Mouse (Mus musculus) erythroid progenitor cell, adult 5-6 weeks (primary cell): ENCODE data around the gene Uqcc3. TPM values are rescaled to one million over a fixed set of nuclear protein-coding genes. Genes with fewer than 3 reads are reported as not detected.
"Not testable (repeated sequence)": the region's sequence is repeated elsewhere in the genome, so short reads cannot be mapped to it uniquely, and the experiment has no call there.

Experiments used
- ATAC-seq: replicated peaks from 2 replicates; pipeline ENCODE4 v1.8.0; 2016; ENCODE audit warnings: moderate number of reproducible peaks, mild to moderate bottlenecking, moderate TSS enrichment, inconsistent platforms; ENCODE audit not compliant: poor library complexity, low FRiP score, severe bottlenecking
- total RNA-seq, 2 experiments: library from RNA; stranded (forward) in 1 of 2; stranded (reverse) in 1 of 2; fragments of 150-400 nt in 1 of 2; fragments of 186-747, 209-891 nt in 1 of 2; gene quantifications; 2 replicates each; pipeline versions ENCODE4 v1.2.3 to v1.2.4; 2015 to 2017; ENCODE audit warnings: low replicate concordance in 2 of 2

Gene Uqcc3
- total RNA-seq, 2 experiments from 2014 or later = 8.8 TPM; not detected in 1

- ATAC-seq = peak; percentile 55
These were observed 16.6 kb upstream of the Uqcc3 start for GRCm38 (mm10) chr19:8897211-8897864.

GRCm38 (mm10) chr19:8896231-8896630, 15.5 kb upstream of the Uqcc3 start:
- ATAC-seq = not testable (repeated sequence)

- no peak for ATAC-seq
These were observed 14.8 kb upstream of the Uqcc3 start for GRCm38 (mm10) chr19:8895397-8895960.

GRCm38 (mm10) chr19:8892829-8893766, 12.4 kb upstream of the Uqcc3 start, which contains the start of gene Ints5:
Ints5 (plus strand) TSS chr19:8893005.
- peak; percentile 68 for ATAC-seq

- ATAC-seq = peak; percentile 94
These were observed 8.0 kb upstream of the Uqcc3 start, which contains the start of the genes 1810009A15Rik and Gm49416 for GRCm38 (mm10) chr19:8888511-8889385. 1810009A15Rik (plus strand) TSS chr19:8888853. Gm49416 (plus strand) TSS chr19:8888926.

- 0 out of 2 replicates have a peak, but pooled peaks have one; percentile 39 for ATAC-seq
These were observed 7.1 kb upstream of the Uqcc3 start for GRCm38 (mm10) chr19:8887585-8888463.

GRCm38 (mm10) chr19:8886916-8887584, 6.3 kb upstream of the Uqcc3 start:
- no peak for ATAC-seq

GRCm38 (mm10) chr19:8883616-8884015, 2.9 kb upstream of the Uqcc3 start, which contains the start of the genes Lbhd1 and Gm49403:
Lbhd1 (plus strand) TSS chr19:8883732.
Gm49403 (plus strand) TSS chr19:8883930.
- ATAC-seq = no peak

GRCm38 (mm10) chr19:8881034-8881392, 290 bp upstream of the Uqcc3 start:
- ATAC-seq = no peak

- no peak for ATAC-seq
These were observed 5.7 kb downstream of the Uqcc3 start for GRCm38 (mm10) chr19:8875031-8875430.

GRCm38 (mm10) chr19:8872266-8872840, 8.4 kb downstream of the Uqcc3 start:
- no peak for ATAC-seq

- ATAC-seq = peak; percentile 99
These were observed 9.2 kb downstream of the Uqcc3 start, which contains the start of gene Ubxn1 for GRCm38 (mm10) chr19:8871267-8872186. Ubxn1 (plus strand) TSS chr19:8871496.

GRCm38 (mm10) chr19:8870838-8871237, 9.9 kb downstream of the Uqcc3 start:
- ATAC-seq = peak; percentile 28

GRCm38 (mm10) chr19:8870381-8870780, 10.3 kb downstream of the Uqcc3 start:
- ATAC-seq = not testable (repeated sequence)

GRCm38 (mm10) chr19:8864265-8864664, 16.5 kb downstream of the Uqcc3 start:
- ATAC-seq = no peak

GRCm38 (mm10) chr19:8859018-8859417, 21.7 kb downstream of the Uqcc3 start:
- no peak for ATAC-seq
